Mouse (Mus musculus): ENCODE measurements at regions not wholly inside any gene's neighbourhood (a gene's known extent, or its start where the extent isn't known, plus 50 kb on each side); places are given as distances from the start of the nearest gene placed in this dataset.

- Histone ChIP-seq H3K9ac (replicated peaks; ENCODE audit: low read depth, low read length) (no peak overlapping the region), H3K9me3 (ENCODE audit: control insufficient read depth, low read length) (no peaks in the 10 kb centered on the region), H3K4me1 (ENCODE audit: control insufficient read depth, insufficient read depth, low read length) (no peaks in the 10 kb centered on the region), H3K27me3 (ENCODE audit: control insufficient read depth, insufficient read depth, low read length) (no peaks in the 10 kb centered on the region), H3K27ac (ENCODE audit: low read depth, low read length) (no peak overlapping the region), H3K36me3 (ENCODE audit: control insufficient read depth, insufficient read depth, low read length) (no peaks in the 10 kb centered on the region), H3K4me2 (ENCODE audit: low read depth, low read length) (no peak overlapping the region), H3K4me3 (ENCODE audit: low read depth, low read length) (no peak overlapping the region)
- ATAC-seq (ENCODE audit: low read depth), result no peak
- WGBS, result 84% methylated on average over 6 of the region's 6 CpGs
Observed at GRCm38 (mm10) chr10:21798103-21798502, 83.9 kb upstream of the Sgk1 start.

GRCm38 (mm10) chr10:21801556-21801955 lies 80.4 kb upstream of the Sgk1 start:
- no peak overlapping the region for H3K4me3 ChIP-seq (ENCODE audit: low read depth, low read length)
- no peak for ATAC-seq (ENCODE audit: low read depth)
- H3K27me3 ChIP-seq (ENCODE audit: control insufficient read depth, insufficient read depth, low read length), result no peaks in the 10 kb centered on the region
- H3K36me3 ChIP-seq (ENCODE audit: control insufficient read depth, insufficient read depth, low read length), result no peaks in the 10 kb centered on the region
- WGBS, result 77% methylated on average over 5 of the region's 5 CpGs
- H3K9me3 ChIP-seq (ENCODE audit: control insufficient read depth, low read length), result no peaks in the 10 kb centered on the region
- H3K4me2 ChIP-seq (ENCODE audit: low read depth, low read length), result no peak overlapping the region
- no peaks in the 10 kb centered on the region for H3K4me1 ChIP-seq (ENCODE audit: control insufficient read depth, insufficient read depth, low read length)
- H3K9ac ChIP-seq (replicated peaks; ENCODE audit: low read depth, low read length), result no peak overlapping the region
- no peak overlapping the region for H3K27ac ChIP-seq (ENCODE audit: low read depth, low read length)

GRCm38 (mm10) chr10:21803184-21803583 lies 78.8 kb upstream of the Sgk1 start:
- H3K27me3 ChIP-seq (ENCODE audit: control insufficient read depth, insufficient read depth, low read length), result no peaks in the 10 kb centered on the region
- no peaks in the 10 kb centered on the region for H3K36me3 ChIP-seq (ENCODE audit: control insufficient read depth, insufficient read depth, low read length)
- no peak overlapping the region for H3K9ac ChIP-seq (replicated peaks; ENCODE audit: low read depth, low read length)
- no peak overlapping the region for H3K27ac ChIP-seq (ENCODE audit: low read depth, low read length)
- ATAC-seq (ENCODE audit: low read depth), result peak; percentile 60; the same call in 1 of the 2 replicates
- no peak overlapping the region for H3K4me3 ChIP-seq (ENCODE audit: low read depth, low read length)
- H3K4me2 ChIP-seq (ENCODE audit: low read depth, low read length), result no peak overlapping the region
- no peaks in the 10 kb centered on the region for H3K9me3 ChIP-seq (ENCODE audit: control insufficient read depth, low read length)
- no peaks in the 10 kb centered on the region for H3K4me1 ChIP-seq (ENCODE audit: control insufficient read depth, insufficient read depth, low read length)

GRCm38 (mm10) chr10:21804761-21805160 lies 77.2 kb upstream of the Sgk1 start:
- H3K27ac ChIP-seq (ENCODE audit: low read depth, low read length), result no peak overlapping the region
- 87% methylated on average over 2 of the region's 2 CpGs for WGBS

GRCm38 (mm10) chr10:21805606-21806005 lies 76.4 kb upstream of the Sgk1 start:
- 64% methylated on average over 6 of the region's 6 CpGs for WGBS
- Histone ChIP-seq H3K27me3 (ENCODE audit: control insufficient read depth, insufficient read depth, low read length) (no peaks in the 10 kb centered on the region), H3K9ac (replicated peaks; ENCODE audit: low read depth, low read length) (no peak overlapping the region), H3K27ac (ENCODE audit: low read depth, low read length) (no peak overlapping the region), H3K4me1 (ENCODE audit: control insufficient read depth, insufficient read depth, low read length) (no peaks in the 10 kb centered on the region), H3K4me2 (ENCODE audit: low read depth, low read length) (no peak overlapping the region), H3K9me3 (ENCODE audit: control insufficient read depth, low read length) (no peaks in the 10 kb centered on the region), H3K36me3 (ENCODE audit: control insufficient read depth, insufficient read depth, low read length) (no peaks in the 10 kb centered on the region), H3K4me3 (ENCODE audit: low read depth, low read length) (no peak overlapping the region)
- no peak for ATAC-seq (ENCODE audit: low read depth)

More at GRCm38 (mm10) chr10:21804761-21805160, 77.2 kb upstream of the Sgk1 start:
- H3K9me3 ChIP-seq (ENCODE audit: control insufficient read depth, low read length), result no peaks in the 10 kb centered on the region
- H3K9ac ChIP-seq (replicated peaks; ENCODE audit: low read depth, low read length), result no peak overlapping the region
- no peak overlapping the region for H3K4me3 ChIP-seq (ENCODE audit: low read depth, low read length)
- no peaks in the 10 kb centered on the region for H3K4me1 ChIP-seq (ENCODE audit: control insufficient read depth, insufficient read depth, low read length)
- no peaks in the 10 kb centered on the region for H3K36me3 ChIP-seq (ENCODE audit: control insufficient read depth, insufficient read depth, low read length)
- no peaks in the 10 kb centered on the region for H3K27me3 ChIP-seq (ENCODE audit: control insufficient read depth, insufficient read depth, low read length)
- no peak overlapping the region for H3K4me2 ChIP-seq (ENCODE audit: low read depth, low read length)
- no peak for ATAC-seq (ENCODE audit: low read depth)

- no peak overlapping the region for H3K27ac ChIP-seq (ENCODE audit: low read depth, low read length)
- no peaks in the 10 kb centered on the region for H3K27me3 ChIP-seq (ENCODE audit: control insufficient read depth, insufficient read depth, low read length)
- no peak overlapping the region for H3K4me2 ChIP-seq (ENCODE audit: low read depth, low read length)
- ATAC-seq (ENCODE audit: low read depth), result no peak
- no peaks in the 10 kb centered on the region for H3K9me3 ChIP-seq (ENCODE audit: control insufficient read depth, low read length)
- no peak overlapping the region for H3K4me3 ChIP-seq (ENCODE audit: low read depth, low read length)
- WGBS, result 94% methylated on average over 4 of the region's 4 CpGs
- no peaks in the 10 kb centered on the region for H3K36me3 ChIP-seq (ENCODE audit: control insufficient read depth, insufficient read depth, low read length)
- H3K9ac ChIP-seq (replicated peaks; ENCODE audit: low read depth, low read length), result no peak overlapping the region
- no peaks in the 10 kb centered on the region for H3K4me1 ChIP-seq (ENCODE audit: control insufficient read depth, insufficient read depth, low read length)
Observed at GRCm38 (mm10) chr10:21806716-21807115, 75.3 kb upstream of the Sgk1 start.

GRCm38 (mm10) chr10:21819686-21820085 lies 62.3 kb upstream of the Sgk1 start:
- 90% methylated on average over 3 of the region's 3 CpGs for WGBS
- no peak overlapping the region for H3K27ac ChIP-seq (ENCODE audit: low read depth, low read length)
- peak; percentile 19; the same call in 1 of the 2 replicates for ATAC-seq (ENCODE audit: low read depth)

GRCm38 (mm10) chr10:21821421-21821820 lies 60.6 kb upstream of the Sgk1 start:
- Histone ChIP-seq H3K9me3 (ENCODE audit: control insufficient read depth, low read length) (no peaks in the 10 kb centered on the region), H3K4me1 (ENCODE audit: control insufficient read depth, insufficient read depth, low read length) (peaks cover 6% of the 10 kb centered on the region; the same call in 1 of the 2 replicates), H3K27me3 (ENCODE audit: control insufficient read depth, insufficient read depth, low read length) (no peaks in the 10 kb centered on the region), H3K4me2 (ENCODE audit: low read depth, low read length) (no peak overlapping the region), H3K36me3 (ENCODE audit: control insufficient read depth, insufficient read depth, low read length) (no peaks in the 10 kb centered on the region), H3K4me3 (ENCODE audit: low read depth, low read length) (no peak overlapping the region), H3K9ac (replicated peaks; ENCODE audit: low read depth, low read length) (no peak overlapping the region), H3K27ac (ENCODE audit: low read depth, low read length) (no peak overlapping the region)
- WGBS, result 64% methylated on average over 5 of the region's 5 CpGs
- ATAC-seq (ENCODE audit: low read depth), result no peak

More at GRCm38 (mm10) chr10:21819686-21820085, 62.3 kb upstream of the Sgk1 start:
- H3K27me3 ChIP-seq (ENCODE audit: control insufficient read depth, insufficient read depth, low read length), result no peaks in the 10 kb centered on the region
- H3K9ac ChIP-seq (replicated peaks; ENCODE audit: low read depth, low read length), result no peak overlapping the region
- no peaks in the 10 kb centered on the region for H3K4me1 ChIP-seq (ENCODE audit: control insufficient read depth, insufficient read depth, low read length)
- no peaks in the 10 kb centered on the region for H3K9me3 ChIP-seq (ENCODE audit: control insufficient read depth, low read length)
- H3K4me2 ChIP-seq (ENCODE audit: low read depth, low read length), result no peak overlapping the region
- H3K4me3 ChIP-seq (ENCODE audit: low read depth, low read length), result no peak overlapping the region
- H3K36me3 ChIP-seq (ENCODE audit: control insufficient read depth, insufficient read depth, low read length), result no peaks in the 10 kb centered on the region

GRCm38 (mm10) chr10:21824418-21825025 lies 57.5 kb upstream of the Sgk1 start:
- H3K27ac ChIP-seq (ENCODE audit: low read depth, low read length), result no peak overlapping the region
- no peak overlapping the region for H3K4me2 ChIP-seq (ENCODE audit: low read depth, low read length)
- no peak overlapping the region for H3K9ac ChIP-seq (replicated peaks; ENCODE audit: low read depth, low read length)
- no peaks in the 10 kb centered on the region for H3K36me3 ChIP-seq (ENCODE audit: control insufficient read depth, insufficient read depth, low read length)
- no peak overlapping the region for H3K4me3 ChIP-seq (ENCODE audit: low read depth, low read length)
- H3K9me3 ChIP-seq (ENCODE audit: control insufficient read depth, low read length), result no peaks in the 10 kb centered on the region
- 28% methylated on average over 12 of the region's 12 CpGs for WGBS
- no peaks in the 10 kb centered on the region for H3K27me3 ChIP-seq (ENCODE audit: control insufficient read depth, insufficient read depth, low read length)
- H3K4me1 ChIP-seq (ENCODE audit: control insufficient read depth, insufficient read depth, low read length), result peaks cover 6% of the 10 kb centered on the region; the same call in 1 of the 2 replicates
- peak; percentile 44; the same call in 1 of the 2 replicates for ATAC-seq (ENCODE audit: low read depth)

Measured in neural tube, embryonic 14.5 days (tissue).